Mouse (Mus musculus) layer of hippocampus, adult 8-10 months (tissue): ENCODE measurements around the gene Pgm2l1. TPM values are rescaled to one million over a fixed set of nuclear protein-coding genes. Genes with fewer than 3 reads are reported as not detected.

Experiments
- DNase-seq, 2 experiments: peaks; one replicate each; pipeline ENCODE4 v3.0.0; 2022; ENCODE audit warnings: low spot score in 2 of 2
- total RNA-seq, 4 experiments: library from RNA; stranded (reverse); gene quantifications; 2 replicates each; pipeline ENCODE4 v1.2.4; 2022

Pgm2l1 gene
- 100 to 1,000 TPM; 224 to 279 (median 240) TPM for total RNA-seq

GRCm38 (mm10) chr7:100227158-100227875 is at the start of gene Pgm2l1:
Gene Pgm2l1, plus strand, starts transcription at chr7:100227394.
- DNase-seq: peak; percentile 95 to 96

GRCm38 (mm10) chr7:100178016-100178890 is 48.9 kb upstream of the Pgm2l1 start:
- DNase-seq: peak in 1 of 2 experiments; percentile 21

DNA sequence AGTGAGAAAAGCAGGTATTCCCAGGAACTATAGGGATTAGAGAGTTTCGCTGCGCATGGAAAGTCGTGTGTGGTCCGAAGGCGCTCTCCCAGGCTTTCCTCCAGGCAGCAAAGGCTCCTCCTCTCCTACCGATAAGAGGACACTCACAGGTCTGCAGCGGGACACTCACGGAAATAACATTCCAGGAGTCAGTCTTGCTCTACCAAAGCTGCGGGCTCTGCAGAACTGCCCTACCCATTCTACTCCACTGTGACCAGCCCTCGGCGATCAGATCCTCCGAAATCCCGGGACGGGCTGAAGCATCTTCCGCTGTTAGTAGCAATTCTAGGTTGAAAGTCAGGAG is 48.3 kb upstream of the Pgm2l1 start:
- no peak for DNase-seq

- DNase-seq: no peak
These were observed 47.8 kb upstream of the Pgm2l1 start for GRCm38 (mm10) chr7:100179394-100179793.

- no peak for DNase-seq
These were observed 47.3 kb upstream of the Pgm2l1 start for GRCm38 (mm10) chr7:100179836-100180407.

DNA sequence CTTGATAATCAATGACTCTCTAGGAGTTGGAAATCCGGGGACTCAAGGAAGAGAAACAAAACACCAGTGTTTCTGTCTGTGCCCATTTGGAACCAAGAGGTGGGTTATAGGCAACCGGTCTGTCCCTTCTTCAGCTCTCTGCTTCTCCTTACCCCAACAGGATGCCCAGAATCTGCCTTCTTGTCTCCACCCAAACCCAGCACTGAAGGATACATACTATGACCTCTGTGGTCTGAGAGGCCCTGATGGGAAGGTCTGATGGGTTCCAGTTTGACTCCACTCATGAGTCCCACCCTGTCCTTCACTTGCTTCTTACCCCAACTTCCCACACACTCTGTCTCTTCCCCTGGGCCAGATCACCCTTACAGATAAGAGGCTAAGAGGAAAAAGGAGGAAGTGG is 46.0 kb upstream of the Pgm2l1 start:
- DNase-seq: no peak

DNA sequence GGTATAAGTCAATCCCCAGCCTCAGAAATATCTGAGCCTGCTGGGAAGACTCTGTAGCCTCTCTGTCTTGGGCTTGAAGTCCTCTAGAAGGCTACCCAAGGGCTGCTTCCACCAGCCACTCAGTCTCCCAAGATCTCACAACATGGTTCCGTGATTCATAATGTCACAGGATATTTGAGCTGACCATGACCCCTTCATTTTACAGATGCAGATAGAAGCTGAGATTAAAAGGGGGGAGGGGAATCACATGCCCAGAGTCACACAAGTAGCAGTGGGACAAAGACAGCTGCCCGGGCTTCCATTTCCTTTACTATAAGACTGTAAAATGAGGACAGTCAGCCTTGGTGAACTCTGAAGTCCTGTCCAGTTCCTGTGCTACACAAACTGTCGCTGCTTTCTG is 45.6 kb upstream of the Pgm2l1 start:
- DNase-seq: no peak

DNA sequence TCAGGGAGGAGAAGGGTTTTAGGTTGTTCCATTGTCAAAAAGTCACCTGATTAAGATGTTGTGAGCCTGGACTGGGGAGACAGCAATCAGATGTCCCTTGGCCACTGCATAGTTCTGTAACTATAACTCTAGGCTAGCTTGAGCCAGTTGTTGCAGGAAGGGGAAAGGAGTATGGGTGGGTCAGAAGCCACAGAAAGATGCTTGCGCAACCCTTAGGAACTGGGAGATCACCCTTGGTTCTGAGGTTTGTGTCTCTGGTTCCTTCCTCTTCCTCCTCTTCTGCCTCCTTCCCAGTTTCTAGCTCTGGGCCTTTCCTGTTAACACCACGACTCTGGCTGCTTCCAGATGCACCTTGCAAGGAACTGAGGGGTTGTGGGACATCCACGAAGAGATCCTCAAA is 44.8 kb upstream of the Pgm2l1 start:
- no peak for DNase-seq

GRCm38 (mm10) chr7:100187601-100188000 is 39.6 kb upstream of the Pgm2l1 start:
- DNase-seq: peak in 1 of 2 experiments; percentile 33

GRCm38 (mm10) chr7:100190167-100190566 is 37.0 kb upstream of the Pgm2l1 start:
- DNase-seq: no peak

DNA sequence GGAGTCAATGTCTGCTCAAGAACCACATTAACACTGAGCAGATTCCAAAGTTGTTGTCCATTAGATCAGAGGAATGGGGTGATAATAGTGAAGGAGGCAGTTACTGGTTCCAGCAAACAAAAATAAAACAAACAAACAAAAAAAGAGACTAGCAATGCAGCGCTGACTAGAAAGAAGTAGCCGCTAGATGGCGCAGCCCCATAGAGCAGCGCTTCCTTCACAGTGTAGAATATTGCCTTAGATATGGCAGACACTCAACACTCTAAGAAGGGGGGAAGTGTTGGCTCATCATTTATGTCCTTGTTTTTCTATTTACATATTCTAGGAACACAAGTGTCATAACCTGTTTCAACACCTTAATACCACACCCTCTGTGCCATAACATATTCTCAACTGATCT is 36.4 kb upstream of the Pgm2l1 start:
- peak in 1 of 2 experiments; percentile 60 for DNase-seq

DNA sequence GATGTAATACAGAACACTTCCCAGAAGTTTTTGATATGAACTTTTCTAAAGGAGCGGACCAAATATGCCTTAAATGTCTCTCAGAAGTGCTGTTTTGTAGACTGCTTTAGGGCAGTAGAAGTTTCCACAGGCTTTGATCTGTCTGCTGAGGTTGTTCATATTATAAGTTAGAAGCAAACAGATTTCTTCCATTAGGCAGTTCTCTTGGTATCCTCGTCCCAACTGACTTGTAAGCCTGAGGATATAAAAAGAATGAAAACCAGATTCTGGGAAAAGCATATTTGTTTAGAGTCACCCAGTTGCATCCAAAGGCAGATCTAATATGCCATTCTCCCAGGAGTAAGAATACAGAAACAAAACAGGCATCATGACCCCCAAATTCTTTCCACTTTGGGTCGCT is 26.0 kb upstream of the Pgm2l1 start:
- DNase-seq: no peak

DNA sequence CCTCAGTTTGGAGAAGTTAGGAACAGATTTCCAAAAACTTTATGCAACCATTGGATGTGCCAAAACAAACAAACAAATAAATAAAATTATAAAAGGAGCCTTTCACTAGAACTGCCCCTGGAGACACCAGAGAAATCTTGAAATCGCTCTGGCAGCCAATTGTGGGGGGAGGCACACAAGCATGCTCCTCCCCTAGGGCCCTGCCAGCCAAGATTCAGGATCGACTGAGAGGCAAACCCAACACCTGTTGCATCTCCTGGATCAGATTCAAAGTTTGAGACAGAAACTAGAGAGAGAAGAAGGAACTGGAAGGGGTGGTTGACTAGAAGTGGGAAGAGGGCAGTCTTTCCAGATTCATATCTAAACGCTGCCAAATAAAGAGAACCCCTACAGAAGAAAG is 23.6 kb upstream of the Pgm2l1 start:
- DNase-seq: no peak

DNA sequence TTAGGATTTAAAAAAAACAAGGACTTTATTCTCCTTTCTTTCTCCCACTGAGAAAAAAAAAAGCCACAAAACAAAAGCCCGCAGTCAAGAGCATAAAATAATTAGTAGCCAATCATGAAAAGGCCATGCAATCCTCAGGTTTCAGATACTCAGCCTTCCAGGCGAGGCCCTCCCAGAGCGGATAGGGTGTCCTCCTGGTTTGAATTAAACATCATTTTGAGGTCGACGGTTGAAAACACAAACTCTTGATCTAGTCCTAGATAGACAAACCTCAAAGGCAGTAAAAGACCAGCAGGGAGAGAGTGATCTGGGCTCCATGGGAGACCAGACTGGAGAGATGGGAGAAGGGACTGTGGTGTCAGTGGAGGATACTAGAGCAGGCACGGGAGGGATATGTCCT is 22.3 kb upstream of the Pgm2l1 start:
- DNase-seq: no peak

- DNase-seq: no peak
These were observed 21.1 kb upstream of the Pgm2l1 start for GRCm38 (mm10) chr7:100206144-100206543.

DNA sequence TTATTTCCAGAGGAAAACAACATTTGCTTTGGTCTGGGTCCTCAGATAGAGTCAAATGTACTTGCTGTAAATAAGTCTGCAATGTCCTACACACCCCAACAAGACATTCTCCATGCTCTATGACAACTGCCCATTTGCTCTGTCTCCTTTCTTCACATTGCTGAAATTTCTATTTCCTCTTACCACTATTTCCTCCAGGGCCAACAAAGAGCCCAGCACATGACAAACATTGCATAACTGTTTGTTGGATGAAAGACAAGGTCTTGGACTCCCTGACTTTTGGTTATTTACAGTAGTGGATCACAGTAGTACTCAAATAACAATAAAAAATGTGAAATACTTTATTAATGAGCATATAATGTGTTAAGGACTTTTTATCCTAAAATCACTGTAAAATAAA is 19.3 kb upstream of the Pgm2l1 start:
- DNase-seq: no peak

DNA sequence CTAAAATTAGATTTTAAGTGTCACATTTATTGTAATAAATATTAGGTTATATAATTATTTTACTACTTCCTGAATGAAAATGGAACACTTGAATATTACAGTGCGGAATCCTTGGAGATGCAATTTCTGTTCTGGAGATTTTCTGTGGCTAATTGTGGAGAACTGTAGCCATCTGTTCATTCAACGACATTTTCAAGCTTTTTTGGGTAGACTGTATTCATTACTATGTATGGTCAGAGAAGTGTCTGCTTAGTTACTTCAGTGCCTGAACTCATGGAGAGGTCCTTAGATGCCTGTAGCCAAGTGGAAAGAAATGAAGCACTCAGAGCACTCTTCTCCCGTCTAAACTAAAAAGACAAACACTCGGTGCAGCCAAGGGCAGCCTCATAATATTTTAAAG is 12.9 kb upstream of the Pgm2l1 start:
- DNase-seq: no peak

DNA sequence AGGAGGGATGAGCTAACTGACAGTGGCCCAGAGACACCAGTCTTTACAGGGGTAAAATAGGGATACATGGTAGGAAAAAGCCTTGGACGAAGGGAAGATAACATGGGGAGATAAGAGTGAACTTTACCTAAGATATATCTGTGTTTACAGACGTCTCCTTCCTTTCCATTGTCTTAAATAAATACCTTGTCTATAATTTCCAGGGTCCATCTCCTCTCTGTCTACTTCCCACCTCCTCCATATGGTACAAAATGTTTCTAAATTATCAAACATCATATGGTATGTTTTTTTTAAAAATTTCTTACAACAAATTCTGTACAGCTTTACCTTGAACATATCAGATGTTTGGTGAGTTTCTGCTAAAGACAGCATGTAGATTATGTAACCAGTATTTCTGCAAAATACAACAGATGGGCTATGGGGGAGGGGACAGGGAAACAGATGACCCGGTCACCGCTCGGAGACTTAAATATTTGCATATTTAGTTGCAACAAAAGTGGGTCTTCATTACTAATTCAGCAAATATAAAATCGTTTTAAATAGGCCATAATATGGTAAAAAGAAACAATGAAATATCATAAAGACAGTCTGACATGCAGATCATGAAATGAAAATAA is 12.0 kb upstream of the Pgm2l1 start:
- DNase-seq: no peak

DNA sequence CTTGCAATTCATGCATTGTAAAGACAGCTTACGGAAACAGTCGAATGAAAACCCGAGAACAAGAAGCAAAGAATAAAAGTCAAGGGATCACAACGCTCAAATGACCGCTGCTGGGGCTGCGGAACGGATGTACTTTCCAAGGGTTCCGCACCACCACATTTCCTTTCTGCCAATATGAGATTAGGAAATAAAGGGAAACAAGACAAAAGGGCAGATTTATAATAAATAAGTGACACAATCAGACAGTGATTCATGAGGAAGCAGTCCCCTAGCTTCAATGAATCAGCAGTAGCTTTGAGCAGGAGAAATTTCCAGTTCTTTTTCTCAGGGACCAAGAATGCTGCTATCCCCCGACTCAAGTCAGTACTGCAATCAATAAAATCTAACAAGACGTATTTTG is 11.2 kb upstream of the Pgm2l1 start:
- no peak for DNase-seq

GRCm38 (mm10) chr7:100216601-100217565 is 10.3 kb upstream of the Pgm2l1 start:
- DNase-seq: no peak
